Mouse (Mus musculus) ovary, postnatal 14 days (tissue): Measurements from ENCODE around the gene Scaf1.

Experiments used
- DNase-seq: peaks from one replicate; pipeline ENCODE4 v3.0.0; 2022; ENCODE audit warnings: low spot score

Scaf1 gene

DNA sequence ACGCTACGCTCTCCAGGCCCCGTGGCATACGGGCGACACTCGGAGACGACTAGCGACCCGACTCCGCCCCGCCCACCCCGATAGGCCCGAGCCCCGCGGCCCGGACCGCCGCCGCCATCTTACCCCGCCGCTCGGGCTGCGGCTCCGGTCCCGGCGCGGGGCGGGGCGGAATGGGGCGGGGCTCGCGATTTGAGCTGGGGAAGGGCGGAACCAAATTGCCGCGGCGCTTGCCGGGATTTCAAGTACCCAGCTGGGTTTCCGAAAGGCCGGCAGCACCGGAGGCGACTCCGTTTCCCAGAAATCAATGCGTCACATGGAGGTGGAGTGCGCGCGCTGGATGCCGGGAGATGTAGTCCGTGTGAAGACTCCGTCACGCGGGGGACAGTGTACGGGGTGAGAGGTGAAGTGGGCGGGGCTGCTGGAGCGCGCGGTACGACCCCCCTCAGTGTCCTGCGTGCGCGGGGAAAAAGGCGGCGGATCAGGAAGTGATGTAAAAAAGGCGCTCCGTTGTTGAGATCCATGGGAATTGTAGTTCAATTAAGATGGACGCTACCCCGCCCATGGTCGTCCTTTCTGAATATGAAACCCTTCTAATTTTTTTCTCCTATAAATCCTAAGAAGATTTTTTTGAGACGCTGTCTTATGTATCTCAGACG, at the start of gene Scaf1:
TSS of gene Scaf1 (minus strand) at position 407 of the 656 bp plus-strand sequence.
- peak; percentile 97 for DNase-seq

DNA sequence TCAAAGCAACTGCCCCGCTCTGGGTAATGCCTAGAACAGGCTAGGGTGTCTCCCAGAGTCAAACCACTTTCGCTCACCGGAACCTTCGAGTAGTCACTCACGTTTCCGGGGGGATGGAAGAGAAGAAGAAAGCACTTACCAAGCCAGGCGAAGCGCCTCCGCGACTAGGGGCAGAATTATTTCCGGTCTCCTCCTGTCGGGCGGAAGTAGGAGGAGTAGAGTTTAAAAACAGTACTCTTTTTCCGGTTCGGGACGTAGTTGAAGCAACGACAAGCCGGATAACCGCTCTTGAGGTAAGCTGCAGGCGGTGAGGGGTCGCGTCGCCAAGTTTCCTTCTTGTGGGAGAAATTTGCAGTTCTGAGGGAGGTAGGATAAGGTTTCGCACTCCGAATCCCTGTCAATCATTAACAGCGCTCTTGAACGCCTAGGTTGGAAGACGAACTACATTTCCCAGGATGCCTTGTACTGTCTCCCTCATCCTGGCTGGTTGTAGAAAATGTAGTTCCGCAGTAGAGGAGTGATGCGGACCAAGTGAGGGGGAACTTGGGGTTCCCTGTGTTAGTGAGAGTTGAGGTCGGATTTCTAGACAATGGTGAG, 46.2 kb upstream of the Scaf1 start, which contains the start of the genes Nosip and Prrg2:
TSS of gene Nosip (plus strand) at position 191 of the 597 bp plus-strand sequence.
TSS of gene Prrg2 (minus strand) at position 439 of the 597 bp plus-strand sequence.
- DNase-seq, result peak; percentile 94

- DNase-seq, result no peak
Measured at GRCm38 (mm10) chr7:45061532-45062075, 45.4 kb upstream of the Scaf1 start.

GRCm38 (mm10) chr7:45060632-45061122, 44.5 kb upstream of the Scaf1 start:
- DNase-seq, result no peak

- DNase-seq, result no peak
Measured at GRCm38 (mm10) chr7:45058607-45059571, 42.7 kb upstream of the Scaf1 start.

DNA sequence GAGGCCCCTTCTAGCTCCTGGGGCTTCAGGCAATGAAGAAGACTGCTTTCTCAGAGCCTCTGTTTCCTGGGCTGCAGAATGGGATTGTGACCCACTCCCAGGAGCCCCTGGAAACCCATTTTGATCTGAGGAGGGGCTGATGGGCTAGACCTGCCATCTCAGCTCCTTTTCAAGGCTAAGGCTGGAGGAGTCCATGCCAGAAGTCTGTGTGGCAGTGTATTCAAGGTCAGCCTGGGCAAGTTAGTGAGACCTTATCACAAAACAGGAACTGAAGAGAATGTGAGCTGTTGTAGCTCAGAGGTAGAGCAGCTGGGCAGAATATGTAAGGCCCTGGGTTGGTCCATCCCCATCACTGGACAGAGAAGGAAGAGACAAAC, 40.8 kb upstream of the Scaf1 start:
- no peak for DNase-seq

- DNase-seq, result no peak
Measured at GRCm38 (mm10) chr7:45056329-45056971, 40.3 kb upstream of the Scaf1 start.

DNA sequence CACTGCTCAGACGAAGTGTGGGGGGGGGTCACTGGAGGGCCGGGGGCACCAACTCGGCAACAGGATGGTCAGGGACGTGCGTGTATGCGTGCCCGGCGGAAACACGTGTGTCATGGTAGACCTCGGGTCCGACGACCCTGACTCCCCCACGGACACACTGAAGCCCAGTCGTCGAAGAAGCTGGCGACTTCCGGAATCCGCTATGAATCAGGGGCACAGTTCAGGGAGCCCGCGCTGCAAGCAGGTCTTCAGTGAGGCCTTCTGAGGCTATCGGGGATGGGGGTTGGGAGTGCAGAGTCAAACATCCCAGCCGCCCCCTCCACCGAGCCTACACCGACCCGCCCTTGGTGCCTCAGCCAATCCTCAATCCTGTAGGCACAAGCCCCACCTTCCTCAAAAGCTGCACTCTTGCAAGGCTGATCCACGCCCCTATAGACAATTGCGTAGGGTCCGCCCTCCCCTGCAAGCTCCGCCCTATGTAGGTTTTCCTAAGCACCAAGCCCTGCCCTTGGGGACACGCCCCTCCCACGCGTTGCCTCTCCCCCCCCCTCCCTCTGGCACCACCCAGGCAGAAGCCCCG, 37.9 kb upstream of the Scaf1 start:
- DNase-seq, result peak; percentile 79

GRCm38 (mm10) chr7:45053117-45053930, 37.2 kb upstream of the Scaf1 start:
- DNase-seq, result peak; percentile 65

DNA sequence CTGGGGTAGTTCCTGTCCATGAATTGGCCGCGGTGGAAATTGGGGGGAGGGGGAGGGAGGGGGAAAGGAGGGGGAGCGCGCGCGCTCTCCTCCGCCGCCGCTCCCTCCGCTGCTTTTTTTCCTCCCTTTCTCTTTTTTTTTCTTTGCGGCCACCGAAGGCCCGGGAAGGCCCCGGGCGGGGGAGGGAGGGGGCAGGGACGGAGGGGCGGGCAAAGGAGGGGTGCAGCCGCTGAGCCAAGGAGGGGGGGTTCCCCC, 36.6 kb upstream of the Scaf1 start, which contains the start of gene Prr12:
TSS of gene Prr12 (minus strand) at position 20 of the 255 bp plus-strand sequence.
- DNase-seq, result no peak

DNA sequence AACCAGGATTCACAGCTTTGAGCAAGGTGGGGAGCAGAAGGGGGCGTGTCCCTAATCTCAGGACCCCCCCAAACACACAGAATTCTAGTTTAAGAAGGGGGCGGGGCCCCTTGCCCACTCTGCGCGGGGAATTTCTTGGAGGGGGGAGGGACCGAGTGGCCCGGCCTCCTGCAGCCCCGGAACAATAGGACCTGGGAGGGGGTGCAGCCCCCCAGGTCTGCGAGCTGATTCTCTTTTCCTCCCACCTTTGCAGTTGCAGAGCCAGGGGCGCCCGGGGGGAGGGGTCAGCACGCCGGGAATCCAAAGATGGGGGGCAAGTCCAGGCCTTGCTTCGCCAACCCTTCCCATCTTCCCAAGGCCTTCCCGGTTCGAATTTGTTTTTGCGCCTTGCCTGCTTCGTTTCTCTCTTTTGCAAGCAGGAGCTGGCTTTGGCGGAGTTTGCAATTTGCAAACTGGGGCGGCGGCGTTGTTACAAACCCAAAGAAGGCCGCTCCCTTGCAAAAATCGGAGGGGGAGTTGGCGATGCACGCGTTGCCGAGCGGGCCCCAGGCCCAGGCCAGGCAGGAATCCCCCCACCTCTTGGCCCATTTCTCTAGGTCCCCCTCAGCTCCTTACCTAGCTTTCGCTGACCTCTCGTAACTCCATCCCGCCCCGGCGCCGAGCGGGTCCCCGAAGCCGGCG, 36.2 kb upstream of the Scaf1 start:
- peak; percentile 43 for DNase-seq

GRCm38 (mm10) chr7:45051601-45051974, 35.4 kb upstream of the Scaf1 start:
- no peak for DNase-seq

DNA sequence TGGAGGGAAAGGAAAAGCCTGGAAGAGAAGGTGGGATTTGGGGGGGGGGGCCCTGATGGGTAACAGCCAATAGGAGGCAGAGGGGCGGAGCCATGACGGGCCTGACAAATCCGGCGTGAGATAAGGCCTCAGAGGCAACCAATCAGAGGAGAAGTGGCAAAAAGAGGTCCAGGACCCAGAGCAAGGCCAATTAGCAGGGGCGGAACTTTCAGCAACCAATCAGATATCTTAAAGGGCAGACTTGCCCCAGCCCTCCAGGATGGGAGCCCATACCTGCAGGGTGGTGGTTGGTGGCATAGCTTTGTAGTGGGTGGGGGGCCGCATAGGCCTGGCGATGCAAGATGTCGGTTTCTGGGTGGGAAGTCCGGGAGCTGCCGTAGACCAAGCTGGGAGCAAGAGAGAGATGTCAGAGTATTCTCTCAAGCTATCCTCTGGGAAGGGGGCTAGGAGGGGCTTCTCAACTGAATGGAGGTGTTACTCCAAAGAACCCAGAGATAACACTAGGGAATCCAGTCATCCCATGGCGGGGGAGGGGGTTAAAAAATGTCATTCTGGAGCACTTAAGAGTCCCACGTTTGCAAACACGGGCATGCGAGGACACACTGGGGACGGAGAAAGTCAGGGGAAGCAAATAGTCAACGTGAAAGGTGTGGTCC, 34.9 kb upstream of the Scaf1 start:
- peak; percentile 43 for DNase-seq

DNA sequence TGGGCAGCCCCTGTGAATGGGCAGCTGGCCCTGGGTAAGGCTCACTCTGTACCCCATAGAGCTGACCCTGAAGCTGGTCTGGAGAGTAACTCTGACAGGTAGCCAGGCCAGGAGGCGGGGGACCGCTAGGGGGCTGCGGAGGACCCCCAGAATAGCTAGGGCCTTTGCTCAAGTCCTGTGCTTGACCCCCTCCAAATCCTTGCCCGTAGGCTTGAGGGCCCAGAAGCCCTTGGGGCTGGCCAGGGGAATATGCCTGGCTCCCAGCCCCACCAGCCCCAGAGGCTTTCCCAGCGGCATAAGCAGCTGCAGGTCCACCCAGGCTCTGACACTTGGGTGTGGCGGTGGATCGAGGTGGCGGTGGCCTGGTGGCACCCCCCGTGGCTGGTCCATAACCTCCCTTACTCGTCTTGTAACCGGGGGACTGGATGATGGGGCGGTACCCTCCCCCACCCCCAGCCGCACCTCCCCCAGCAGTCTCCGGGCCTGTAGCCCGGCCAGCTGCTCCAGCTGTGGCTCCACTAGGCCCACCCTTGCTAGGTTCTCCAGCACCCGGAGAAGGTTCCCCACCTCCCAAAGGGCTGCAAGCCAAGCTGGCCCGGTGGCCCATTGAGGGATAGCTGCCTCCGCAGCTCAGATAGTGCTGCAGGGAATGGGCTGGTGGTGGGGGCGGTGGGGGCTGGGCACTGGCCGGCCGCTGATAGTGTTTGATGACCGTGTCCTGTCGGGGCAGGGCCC, 32.9 kb upstream of the Scaf1 start:
- DNase-seq, result no peak

GRCm38 (mm10) chr7:45048001-45048890, 32.1 kb upstream of the Scaf1 start:
- no peak for DNase-seq

DNA sequence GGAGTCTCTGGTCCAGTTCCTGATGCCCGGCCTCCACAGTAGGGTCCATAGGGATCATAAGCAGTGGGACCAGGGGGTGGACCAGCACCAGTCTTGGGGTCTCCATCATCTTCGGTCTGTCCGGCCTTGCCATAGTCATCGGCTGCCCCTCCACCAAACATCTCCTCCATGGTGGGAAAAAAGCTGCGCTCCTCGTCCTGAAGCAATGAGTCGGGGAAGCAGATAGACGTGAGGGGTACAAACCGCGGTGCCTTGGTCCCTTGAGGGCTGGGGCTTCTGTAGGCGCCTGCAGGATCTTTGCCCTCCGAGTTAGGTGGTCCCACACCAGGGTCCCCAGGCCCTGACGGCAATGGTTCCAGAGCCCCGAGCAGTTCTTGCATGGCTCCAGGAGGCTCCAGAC, 31.3 kb upstream of the Scaf1 start:
- DNase-seq, result no peak

GRCm38 (mm10) chr7:45046853-45047350, 30.7 kb upstream of the Scaf1 start:
- no peak for DNase-seq

DNA sequence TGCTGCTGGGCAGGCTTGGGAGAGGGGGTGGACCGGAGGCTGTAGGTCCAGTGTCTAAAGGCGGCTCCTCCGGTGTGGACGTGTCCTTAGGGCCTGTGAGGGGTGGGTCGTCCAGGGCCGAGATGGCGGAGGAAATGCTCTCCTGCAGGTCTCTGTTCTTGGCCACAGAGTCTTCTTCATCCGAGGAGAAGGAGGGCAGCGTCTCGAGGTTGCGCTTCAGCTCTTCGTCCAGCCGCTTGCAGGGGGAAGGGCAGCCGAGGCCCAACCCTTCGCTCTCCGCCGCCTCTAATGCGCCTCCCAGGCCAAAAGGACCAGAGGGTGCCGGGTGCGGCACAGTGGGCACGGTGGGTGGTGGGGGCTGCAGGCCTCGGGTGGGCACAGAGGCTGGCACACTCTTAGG, 29.6 kb upstream of the Scaf1 start:
- DNase-seq, result no peak
